Mouse (Mus musculus) bone marrow, adult 2 months (tissue): ENCODE measurements around the gene Brd3os. TPM values are rescaled to one million over a fixed set of nuclear protein-coding genes. Genes with fewer than 3 reads are reported as not detected.
A peak's percentile ranks its signal among the peaks of the same experiment; 100 is the strongest.

Experiments
- H3K27ac ChIP-seq: fragments of 200-500 bp; 2 replicates; pipeline ENCODE4 v1.5.1; 2012; ENCODE audit warnings: low read depth, mild to moderate bottlenecking, control low read depth, inconsistent platforms, low read length; ENCODE audit not compliant: control insufficient read depth, poor library complexity, insufficient read depth
- H3K4me1 ChIP-seq: fragments of 200-500 bp; 2 replicates; pipeline ENCODE4 v1.6.1; 2011; ENCODE audit warnings: low read length; ENCODE audit not compliant: control insufficient read depth, insufficient read depth
- H3K4me3 ChIP-seq: fragments of 200-500 bp; replicated peaks from 2 replicates; pipeline ENCODE3; 2011; ENCODE audit warnings: mild to moderate bottlenecking, low read depth, low read length, control low read depth; ENCODE audit not compliant: control insufficient read depth
- CTCF ChIP-seq: fragments of 200-500 bp; IDR thresholded peaks from 2 replicates; pipeline ENCODE4 v1.5.1; 2011; ENCODE audit warnings: low read length, control low read depth; ENCODE audit not compliant: control insufficient read depth, insufficient read depth
- POLR2A ChIP-seq: fragments of 200-500 bp; IDR thresholded peaks from 2 replicates; pipeline ENCODE4 v1.6.1; 2011; ENCODE audit warnings: low read depth, mild to moderate bottlenecking, control low read depth, low read length, borderline replicate concordance; ENCODE audit not compliant: control insufficient read depth
- WGBS: fragments of 180-500 bp; shearing (Covaris S2); methylation state at CpG from one replicate; pipeline ENCODE4 v1.1.7; 2018; 5-methylcytosine and 5-hydroxymethylcytosine counted together
- polyA plus RNA-seq: library from polyadenylated mRNA; stranded (reverse); fragments of >200 nt; gene quantifications from 2 replicates; pipeline ENCODE4 v1.2.4, GENCODE M21; 2011; ENCODE audit warnings: low replicate concordance; ENCODE audit not compliant: missing spikeins, insufficient read depth, insufficient read length

Gene Brd3os
- 0.68 and 1.3 TPM in 2 replicates for polyA plus RNA-seq

GRCm38 (mm10) chr2:27441767-27442707, at the start of gene Brd3os:
TSS of gene Brd3os (plus strand) at chr2:27442324.
- TF ChIP-seq POLR2A, result no peak; the same call in 1 of the 2 replicates
- TF ChIP-seq CTCF, result no peak
- peak within 1 kb of the TSS; percentile 6; the same call in 1 of the 2 replicates for H3K27ac ChIP-seq
- H3K4me3 ChIP-seq, result peak within 1 kb of the TSS; percentile 55
- 2% methylated on average over 36 of the region's 36 CpGs for WGBS
- H3K4me1 ChIP-seq, result peaks cover 2% of the 10 kb centered on the region; the same call in 1 of the 2 replicates

- no peak overlapping the region for H3K4me3 ChIP-seq
- no peak overlapping the region for H3K27ac ChIP-seq
- H3K4me1 ChIP-seq, result no peaks in the 10 kb centered on the region
- WGBS, result 80% methylated on average over 10 of the region's 10 CpGs
- no peak for TF ChIP-seq CTCF
- TF ChIP-seq POLR2A, result no peak
Measured at GRCm38 (mm10) chr2:27394158-27394832, 47.8 kb upstream of the Brd3os start.

- 86% methylated on average over 17 of the region's 17 CpGs for WGBS
- TF ChIP-seq CTCF (no peak), POLR2A (no peak)
- H3K4me3 ChIP-seq, result no peak overlapping the region
- H3K27ac ChIP-seq, result no peak overlapping the region
- no peaks in the 10 kb centered on the region for H3K4me1 ChIP-seq
Measured at GRCm38 (mm10) chr2:27396656-27397440, 45.3 kb upstream of the Brd3os start.

GRCm38 (mm10) chr2:27400083-27400482, 42.0 kb upstream of the Brd3os start:
- peaks cover 5% of the 10 kb centered on the region; the same call in 1 of the 2 replicates for H3K4me1 ChIP-seq
- H3K27ac ChIP-seq, result no peak overlapping the region
- H3K4me3 ChIP-seq, result no peak overlapping the region
- no peak for TF ChIP-seq CTCF
- TF ChIP-seq POLR2A, result no peak
- 87% methylated on average over 2 of the region's 2 CpGs for WGBS

- WGBS, result 39% methylated on average over 2 of the region's 2 CpGs
- H3K4me1 ChIP-seq, result peaks cover 5% of the 10 kb centered on the region
- no peak overlapping the region for H3K4me3 ChIP-seq
- no peak for TF ChIP-seq CTCF
- no peak overlapping the region for H3K27ac ChIP-seq
Measured at GRCm38 (mm10) chr2:27401544-27401943, 40.6 kb upstream of the Brd3os start.

- WGBS, result 61% methylated on average over 6 of the region's 6 CpGs
Measured at GRCm38 (mm10) chr2:27404375-27405093, 37.6 kb upstream of the Brd3os start.

More at GRCm38 (mm10) chr2:27404375-27405093, 37.6 kb upstream of the Brd3os start:
- TF ChIP-seq POLR2A (no peak), CTCF (no peak)
- Histone ChIP-seq H3K4me3 (no peak overlapping the region), H3K27ac (0 out of 2 replicates have a peak overlapping the region, but pooled peaks have one; percentile 27), H3K4me1 (peaks cover 9% of the 10 kb centered on the region)
